Mouse (Mus musculus): Measurements from ENCODE around the gene Actbl2.

GRCm38 (mm10) chr13:111259711-111260110 lies 4.9 kb downstream of the Actbl2 start:
- TF ChIP-seq CTCF (IDR thresholded peaks at IDR 0.05; ENCODE audit: control insufficient read depth, insufficient read depth, low read length) (no peak), POLR2A (IDR thresholded peaks at IDR 0.05; ENCODE audit: borderline replicate concordance, control insufficient read depth, low read depth, low read length) (no peak)
